Comparison of ENCODE assay signal across 22 mouse cellular contexts in the genomic region with DNA sequence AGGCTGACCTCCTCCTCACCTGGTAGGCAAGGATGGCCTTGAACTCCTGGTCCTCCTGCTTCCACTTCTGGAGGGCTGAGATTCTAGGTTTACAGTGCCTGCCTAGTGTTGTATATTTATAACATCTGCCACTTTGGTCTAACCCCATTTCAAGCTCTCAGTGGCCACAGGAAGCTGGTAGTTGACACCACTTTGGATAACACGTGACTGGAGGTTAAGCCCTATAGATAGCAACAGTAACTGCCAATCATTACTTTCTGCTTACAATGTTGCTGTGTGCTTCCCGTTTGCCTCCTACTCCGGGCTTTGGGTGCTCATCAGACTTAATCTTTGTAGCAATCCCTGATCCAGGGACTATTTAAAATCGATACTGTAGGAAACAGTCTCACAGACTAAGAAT.
A peak's percentile ranks its signal among the peaks of the same experiment; 100 is the strongest.
DNase-seq lines count a peak whose midpoint lies in the region; ATAC-seq and TF ChIP-seq lines count a peak whose summit lies in the region.
"Had no signal": no experiment of that assay in that cellular context is flagged by ENCODE, and none has a peak within 500 bp of the region (broad histone marks: within the 10 kb centered on the region; RNA-seq: fewer than 3 reads in every experiment).

No protein-coding gene starts in this region.

- intact Hi-C loops in heart, postnatal 10 days (cut with DNase I): no loop called here
- intact Hi-C loops in left cerebral cortex, postnatal 10 days (cut with DNase I): no loop called here

- H3K4me3 ChIP-seq in macrophage (ENCODE audit: inconsistent target): no peak overlapping the region
- H3K4me3 ChIP-seq in forebrain, postnatal 0 days (ENCODE audit: low read depth, low read length): no peak overlapping the region
- H3K4me3 ChIP-seq: embryonic facial prominence, embryonic 15.5 days; liver, embryonic 13.5 days; midbrain, embryonic 13.5 days had no signal

- H3K27me3 ChIP-seq in splenic B cell, adult 2 months (ENCODE audit: control insufficient read depth, insufficient read depth, low read length, poor library complexity, severe bottlenecking): no peaks in the 10 kb centered on the region
- H3K27me3 ChIP-seq in forebrain, postnatal 0 days (ENCODE audit: insufficient read depth, low read length): peaks cover 17% of the 10 kb centered on the region; the same call in 1 of the 2 replicates
- H3K27me3 ChIP-seq: embryonic facial prominence, embryonic 15.5 days had no signal

- peak overlapping the region; percentile 80 for H3K27ac ChIP-seq in macrophage
- H3K27ac ChIP-seq in forebrain, postnatal 0 days (ENCODE audit: low read depth, low read length): no peak overlapping the region
- H3K27ac ChIP-seq: embryonic facial prominence, embryonic 15.5 days; hindbrain, embryonic 14.5 days; liver, embryonic 13.5 days; midbrain, embryonic 13.5 days had no signal

- H3K9me3 ChIP-seq in forebrain, postnatal 0 days (ENCODE audit: low read length): no peaks in the 10 kb centered on the region
- H3K9me3 ChIP-seq: embryonic facial prominence, embryonic 15.5 days; liver, embryonic 13.5 days; midbrain, embryonic 13.5 days had no signal

- 0% methylated on average over 4 of the region's 4 CpGs for WGBS in macrophage (ENCODE audit: missing documents)
- 51% methylated on average over 4 of the region's 4 CpGs for WGBS in forebrain, postnatal 0 days

- H3K79me2 ChIP-seq in macrophage (ENCODE audit: inconsistent target): no peaks in the 10 kb centered on the region

- no peak for ATAC-seq in forebrain, postnatal 0 days
- ATAC-seq: forebrain, embryonic 16.5 days; midbrain, embryonic 13.5 days had no signal

- no peak for TF ChIP-seq CTCF in forebrain, postnatal 0 days (IDR thresholded peaks at IDR 0.05; ENCODE audit: low read depth)

- DNase-seq in heart, adult 11 months: peak; percentile 86
- DNase-seq in heart, postnatal 10 days: no peak
- peak; percentile 21 for DNase-seq in ES-CJ7 (ENCODE audit: low read depth, low spot score)
- peak; percentile 49 for DNase-seq in splenic B cell, adult 2 months (ENCODE audit: low read depth, low spot score)
- DNase-seq in right cerebral cortex, postnatal 25 days: no peak
- DNase-seq in forebrain, postnatal 0 days: no peak
- DNase-seq in left cerebral cortex, postnatal 10 days (ENCODE audit: extremely low spot score in 1 of 2, low spot score in 2 of 2): no peak
- DNase-seq: adrenal gland, adult 8-10 months; cerebellum, adult 9-10 months; heart, postnatal 14 days; kidney, adult 11 months; liver, embryonic 13.5 days; lung, embryonic 14.5 days; lung, postnatal 36 days; right cerebral cortex, postnatal 14 days; thymus, postnatal 36 days had no signal

- no peak overlapping the region for H3K4me2 ChIP-seq in forebrain, postnatal 0 days (ENCODE audit: low read depth)
- H3K4me2 ChIP-seq: embryonic facial prominence, embryonic 15.5 days; heart, embryonic 11.5 days; hindbrain, embryonic 14.5 days; liver, embryonic 13.5 days; lung, embryonic 14.5 days; midbrain, embryonic 13.5 days had no signal

- no peak overlapping the region for H3K9ac ChIP-seq in forebrain, postnatal 0 days
- H3K9ac ChIP-seq: embryonic facial prominence, embryonic 15.5 days; hindbrain, embryonic 14.5 days; liver, embryonic 13.5 days; lung, embryonic 14.5 days; midbrain, embryonic 13.5 days had no signal

- no peaks in the 10 kb centered on the region; the same call in 1 of the 2 replicates for H3K4me1 ChIP-seq in forebrain, postnatal 0 days (ENCODE audit: insufficient read depth)

- no peaks in the 10 kb centered on the region for H3K36me3 ChIP-seq in macrophage (ENCODE audit: inconsistent target)
- no peaks in the 10 kb centered on the region for H3K36me3 ChIP-seq in splenic B cell, adult 2 months (ENCODE audit: control insufficient read depth, insufficient read depth, low read length, poor library complexity, severe bottlenecking)
- no peaks in the 10 kb centered on the region for H3K36me3 ChIP-seq in forebrain, postnatal 0 days (ENCODE audit: insufficient read depth)
- H3K36me3 ChIP-seq: embryonic facial prominence, embryonic 15.5 days; liver, embryonic 13.5 days; midbrain, embryonic 13.5 days had no signal

Comparison
In these comparisons a context has a peak if more than half of its experiments do, and no peak if none do; other contexts are left out.
1. DNase-seq: peak in heart, adult 11 months (single experiment), ES-CJ7 (single experiment) and splenic B cell, adult 2 months (single experiment); none in heart, postnatal 10 days (0 of 2), right cerebral cortex, postnatal 25 days (single experiment), forebrain, postnatal 0 days (single experiment) and left cerebral cortex, postnatal 10 days (0 of 2).